Mouse (Mus musculus) lung, postnatal 0 days (tissue): ENCODE data around the gene Tas1r1. TPM values are rescaled to one million over a fixed set of nuclear protein-coding genes. Genes with fewer than 3 reads are reported as not detected.

Experiments used
- ATAC-seq: fragments of 200-750 bp; cut with Nextera tagmentation; 2 replicates; pipeline ENCODE4 v1.8.0; 2017; ENCODE audit warnings: moderate library complexity
- DNase-seq: peaks from one replicate; pipeline ENCODE4 v3.0.0-alpha.2; 2016; ENCODE audit warnings: low spot score
- H3K27ac ChIP-seq: fragments of 300-500 bp; sonication (generic); 2 replicates; pipeline ENCODE4 v1.5.1; 2014; ENCODE audit warnings: antibody characterized with exemption, mild to moderate bottlenecking, low read length, mixed read lengths
- H3K27me3 ChIP-seq: fragments of 300-500 bp; sonication (generic); replicated peaks from 2 replicates; pipeline ENCODE4 v1.6.1; 2014; ENCODE audit warnings: low read length, mixed read lengths; ENCODE audit not compliant: insufficient read depth
- H3K36me3 ChIP-seq: fragments of 300-500 bp; sonication (generic); 2 replicates; pipeline ENCODE4 v1.6.1; 2014; ENCODE audit warnings: low read length, mixed read lengths; ENCODE audit not compliant: insufficient read depth
- H3K4me1 ChIP-seq: fragments of 300-500 bp; sonication (generic); 2 replicates; pipeline ENCODE4 v1.6.1; 2014; ENCODE audit warnings: antibody characterized with exemption, low read depth, low read length, mixed read lengths; ENCODE audit not compliant: insufficient read depth
- H3K4me2 ChIP-seq: fragments of 300-500 bp; sonication (generic); replicated peaks from 2 replicates; pipeline ENCODE4 v1.6.1; 2014; ENCODE audit warnings: low read depth, mild to moderate bottlenecking, low read length, moderate library complexity, mixed read lengths
- H3K4me3 ChIP-seq: fragments of 300-500 bp; sonication (generic); 2 replicates; pipeline ENCODE4 v1.5.1; 2014; ENCODE audit warnings: low read depth, low read length
- H3K9ac ChIP-seq: fragments of 300-500 bp; sonication (generic); replicated peaks from 2 replicates; pipeline ENCODE4 v1.6.1; 2014; ENCODE audit warnings: low read depth, mild to moderate bottlenecking
- H3K9me3 ChIP-seq: fragments of 300-500 bp; sonication (generic); 2 replicates; pipeline ENCODE4 v1.6.1; 2016; ENCODE audit warnings: low read length, mixed read lengths
- CTCF ChIP-seq: IDR thresholded peaks from 2 replicates; pipeline ENCODE4 v1.5.1; 2016; ENCODE audit warnings: antibody characterized with exemption, mild to moderate bottlenecking
- EP300 ChIP-seq: IDR thresholded peaks from 2 replicates; pipeline ENCODE4 v1.6.1; 2016; ENCODE audit warnings: antibody characterized with exemption, mild to moderate bottlenecking, control low read depth
- WGBS: fragments of 180-500 bp; shearing (Covaris S2); extraction: QIAGEN DNeasy Blood & Tissue Kit; methylation state at CpG from one replicate; pipeline ENCODE4 v1.1.7; 2014; 5-methylcytosine and 5-hydroxymethylcytosine counted together
- polyA plus RNA-seq: library from polyadenylated mRNA; unstranded; fragments of >200 nt; fragmentation: Nextera tagmentation; extraction: Ambion mirVana; gene quantifications from 2 replicates; pipeline ENCODE4 v1.2.1, GENCODE M21; 2015

Gene Tas1r1
- polyA plus RNA-seq, 1 experiment from 2014 or later, result 0.21 TPM

GRCm38 (mm10) chr4:152009076-152010051 is 29.0 kb downstream of the Tas1r1 start:
- Histone ChIP-seq H3K9me3 (no peaks in the 10 kb centered on the region), H3K4me1 (peaks cover 18% of the 10 kb centered on the region), H3K9ac (peak overlapping the region; percentile 73), H3K4me2 (peak overlapping the region; percentile 100), H3K27me3 (no peaks in the 10 kb centered on the region), H3K27ac (peak overlapping the region; percentile 97), H3K36me3 (peaks cover 7% of the 10 kb centered on the region), H3K4me3 (peak overlapping the region; percentile 74)
- ATAC-seq (peak; percentile 66), DNase-seq (peak; percentile 73)
- WGBS, result 2% methylated on average over 106 of the region's 115 CpGs
- TF ChIP-seq EP300 (no peak), CTCF (no peak)

DNA sequence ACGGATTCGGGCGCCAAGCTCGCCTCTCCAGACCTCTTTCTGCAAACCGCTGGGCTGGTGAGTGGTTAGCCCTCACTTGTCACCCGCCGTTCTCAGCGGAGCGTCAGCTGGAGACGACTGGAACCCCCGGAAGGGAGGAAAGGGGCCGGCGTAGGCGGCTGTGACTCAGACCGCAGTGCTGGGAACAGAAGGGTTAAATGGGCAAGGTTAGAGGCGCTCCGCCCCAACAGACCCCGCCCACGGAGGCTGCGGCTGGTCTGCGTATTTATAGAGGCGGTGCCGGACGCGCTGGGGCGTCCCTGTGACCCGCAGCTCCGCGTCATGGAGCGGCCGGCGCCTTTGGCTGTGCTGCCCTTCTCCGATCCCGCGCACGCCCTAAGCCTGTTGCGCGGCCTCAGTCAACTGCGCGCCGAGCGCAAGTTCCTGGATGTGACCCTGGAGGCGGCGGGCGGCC is 29.7 kb downstream of the Tas1r1 start, which contains the start of gene Klhl21:
Gene Klhl21 (plus strand): TSS at position 182 of the 454 bp plus-strand sequence.
- Histone ChIP-seq H3K9me3 (no peaks in the 10 kb centered on the region), H3K4me2 (peak within 1 kb of the TSS; percentile 100), H3K4me3 (peak within 1 kb of the TSS; percentile 74), H3K36me3 (peaks cover 7% of the 10 kb centered on the region; the same call in 1 of the 2 replicates), H3K9ac (peak within 1 kb of the TSS; percentile 73), H3K4me1 (peaks cover 18% of the 10 kb centered on the region), H3K27me3 (no peaks in the 10 kb centered on the region), H3K27ac (peak within 1 kb of the TSS; percentile 97)
- peak; percentile 90 for ATAC-seq
- WGBS, result 0% methylated on average over 45 of the region's 45 CpGs
- peak; percentile 98 for DNase-seq
- TF ChIP-seq EP300 (peak; percentile 72), CTCF (no peak)

DNA sequence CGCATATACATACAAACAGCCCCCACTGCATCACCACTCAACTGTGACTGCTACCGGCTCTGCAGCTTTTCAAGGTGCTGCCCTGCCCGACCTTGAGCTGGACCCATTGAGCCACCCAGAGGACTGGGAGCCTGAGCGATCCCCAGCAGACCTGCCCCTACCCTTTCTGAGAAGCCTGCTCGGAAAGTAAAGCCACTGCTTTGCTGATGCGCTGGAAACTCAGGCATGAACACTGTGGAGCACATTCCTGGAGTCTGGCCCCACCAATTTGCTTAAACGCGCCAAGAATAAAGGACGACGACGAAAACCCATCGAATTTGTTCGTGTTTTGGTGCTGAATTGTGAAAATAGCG is 30.2 kb downstream of the Tas1r1 start:
- Histone ChIP-seq H3K9me3 (no peaks in the 10 kb centered on the region), H3K9ac (peak overlapping the region; percentile 73), H3K27ac (peak overlapping the region; percentile 97), H3K36me3 (peaks cover 7% of the 10 kb centered on the region; the same call in 1 of the 2 replicates), H3K4me1 (peaks cover 18% of the 10 kb centered on the region), H3K4me2 (peak overlapping the region; percentile 100), H3K4me3 (peak overlapping the region; percentile 74), H3K27me3 (no peaks in the 10 kb centered on the region)
- WGBS, result under 1% methylated on average over 14 of the region's 14 CpGs
- peak; percentile 58 for DNase-seq
- peak; percentile 16; the same call in 1 of the 2 replicates for ATAC-seq
- TF ChIP-seq EP300, result no peak
- TF ChIP-seq CTCF, result no peak

DNA sequence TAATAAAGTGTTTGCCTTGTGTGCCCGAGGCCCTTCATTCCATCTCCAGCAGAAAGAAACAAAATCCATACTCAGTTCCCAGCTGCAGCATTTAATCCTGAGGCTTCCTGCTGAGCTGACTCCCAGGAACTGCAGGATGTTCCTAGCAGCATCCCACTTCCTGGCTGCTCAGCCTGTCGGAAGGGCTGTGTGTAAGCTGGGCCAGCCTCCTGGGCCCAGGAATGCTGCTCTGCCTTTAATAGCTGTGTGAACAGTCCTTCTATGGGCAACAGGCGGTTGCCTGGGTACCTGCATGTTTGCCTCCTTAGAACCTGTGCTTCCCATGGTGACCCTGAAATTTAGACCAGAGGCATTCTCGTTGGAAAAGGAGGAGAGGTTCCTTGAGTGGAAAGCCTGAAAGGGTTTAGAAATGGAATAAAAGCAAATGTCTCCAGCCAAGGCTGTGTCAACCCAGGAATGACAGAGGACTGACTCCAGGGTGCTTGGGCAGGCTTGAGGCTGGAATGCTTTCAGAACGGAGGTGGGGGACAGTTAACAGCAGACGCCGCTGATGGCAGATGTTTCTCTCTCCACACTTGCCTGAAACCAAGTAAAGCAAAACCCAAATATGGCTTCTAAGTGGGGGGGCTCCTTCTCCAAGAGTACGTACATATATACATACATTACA is 30.8 kb downstream of the Tas1r1 start:
- no peaks in the 10 kb centered on the region for H3K27me3 ChIP-seq
- peak overlapping the region; percentile 100 for H3K4me2 ChIP-seq
- peaks cover 18% of the 10 kb centered on the region for H3K4me1 ChIP-seq
- no peak for TF ChIP-seq CTCF
- TF ChIP-seq EP300, result no peak
- H3K9me3 ChIP-seq, result no peaks in the 10 kb centered on the region
- DNase-seq (peak; percentile 83), ATAC-seq (peak; percentile 20)
- WGBS, result 8% methylated on average over 8 of the region's 8 CpGs
- H3K36me3 ChIP-seq, result peaks cover 2% of the 10 kb centered on the region; the same call in 1 of the 2 replicates
- H3K9ac ChIP-seq, result peak overlapping the region; percentile 73; the same call in 1 of the 2 replicates
- peak overlapping the region; percentile 74 for H3K4me3 ChIP-seq
- peak overlapping the region; percentile 97 for H3K27ac ChIP-seq

- no peaks in the 10 kb centered on the region for H3K27me3 ChIP-seq
- no peaks in the 10 kb centered on the region for H3K36me3 ChIP-seq
- H3K9ac ChIP-seq, result no peak overlapping the region
- DNase-seq, result no peak
- no peaks in the 10 kb centered on the region for H3K9me3 ChIP-seq
- peaks cover 18% of the 10 kb centered on the region for H3K4me1 ChIP-seq
- TF ChIP-seq EP300, result no peak
- no peak for TF ChIP-seq CTCF
- no peak for ATAC-seq
- no peak overlapping the region for H3K4me3 ChIP-seq
- WGBS, result 44% methylated on average over 3 of the region's 3 CpGs
- peak overlapping the region; percentile 97 for H3K27ac ChIP-seq
- no peak overlapping the region for H3K4me2 ChIP-seq
These were observed 31.6 kb downstream of the Tas1r1 start for GRCm38 (mm10) chr4:152006812-152007211.

DNA sequence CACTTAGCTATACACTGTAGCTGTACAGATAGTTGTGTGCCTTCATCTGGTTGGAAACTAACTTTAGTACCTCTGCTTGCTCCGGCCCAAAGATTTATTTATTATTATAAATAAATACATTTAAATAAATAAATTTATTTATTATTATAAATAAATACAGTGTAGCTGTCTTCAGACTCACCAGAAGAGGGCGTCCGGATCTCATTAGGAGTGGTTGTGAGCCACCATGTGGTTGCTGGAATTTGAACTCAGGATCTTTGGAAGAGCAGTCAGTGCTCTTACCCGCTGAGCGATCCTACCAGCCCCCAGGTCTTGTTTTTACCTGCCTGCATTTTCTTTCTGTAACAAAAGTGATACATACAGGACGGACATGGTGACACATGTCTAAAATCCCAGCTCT is 32.2 kb downstream of the Tas1r1 start:
- Histone ChIP-seq H3K4me3 (no peak overlapping the region), H3K27ac (no peak overlapping the region), H3K9me3 (no peaks in the 10 kb centered on the region), H3K27me3 (no peaks in the 10 kb centered on the region), H3K9ac (no peak overlapping the region), H3K36me3 (no peaks in the 10 kb centered on the region), H3K4me1 (peaks cover 18% of the 10 kb centered on the region), H3K4me2 (no peak overlapping the region)
- DNase-seq (no peak), ATAC-seq (no peak)
- TF ChIP-seq CTCF, result peak; percentile 53
- TF ChIP-seq EP300, result no peak
- 77% methylated on average over 6 of the region's 6 CpGs for WGBS
